Mouse (Mus musculus): Measurements from ENCODE around the gene Gdf10.

GRCm38 (mm10) chr14:33904851-33905250 lies 18.5 kb upstream of the Gdf10 start:
- no peak for TF ChIP-seq CTCF (IDR thresholded peaks at IDR 0.05; ENCODE audit: low read depth)
- TF ChIP-seq EP300 (IDR thresholded peaks at IDR 0.05; ENCODE audit: low read depth): no peak

Data from liver, embryonic 14.5 days (tissue).